8 mouse cellular contexts compared by ENCODE assay signal in genomic region chr17:31912387-31912786, GRCm38 (mm10). TPM values are rescaled to one million over a fixed set of nuclear protein-coding genes. Genes with fewer than 3 reads are reported as not detected.
DNase-seq lines count a peak whose midpoint lies in the region; ATAC-seq and TF ChIP-seq lines count a peak whose summit lies in the region.

No protein-coding gene starts in this region.

- H3K4me2 ChIP-seq in kidney, embryonic 16.5 days (replicated peaks; ENCODE audit: low read depth, low read length): no peak overlapping the region
- H3K4me2 ChIP-seq in hindbrain, postnatal 0 days (ENCODE audit: low read depth, low read length): no peak overlapping the region
- no peak overlapping the region for H3K4me2 ChIP-seq in midbrain, embryonic 16.5 days (ENCODE audit: low read length)

- TF ChIP-seq POLR2A in cortical plate, adult 2 months (IDR thresholded peaks at IDR 0.05; ENCODE audit: extremely low read depth, insufficient read depth, low read length): peak; percentile 69

- no peaks in the 10 kb centered on the region for H3K27me3 ChIP-seq in kidney, embryonic 16.5 days (ENCODE audit: insufficient read depth, low read length)
- H3K27me3 ChIP-seq in hindbrain, postnatal 0 days (ENCODE audit: insufficient read depth, low read length): no peaks in the 10 kb centered on the region
- H3K27me3 ChIP-seq in midbrain, embryonic 16.5 days (ENCODE audit: control insufficient read depth, insufficient read depth, low read depth, low read length): no peaks in the 10 kb centered on the region

- 0 out of 2 replicates have a peak, but pooled peaks have one; percentile 20 for ATAC-seq in kidney, embryonic 16.5 days (ENCODE audit: low FRiP score, low TSS enrichment)
- peak; percentile 34; the same call in 1 of the 2 replicates for ATAC-seq in hindbrain, postnatal 0 days
- ATAC-seq in midbrain, embryonic 16.5 days: no peak

- H3K27ac ChIP-seq in kidney, embryonic 16.5 days (ENCODE audit: low read length): no peak overlapping the region
- H3K27ac ChIP-seq in cortical plate, adult 2 months (ENCODE audit: insufficient read depth, low read length): peak overlapping the region; percentile 95
- H3K27ac ChIP-seq in hindbrain, postnatal 0 days: peak overlapping the region; percentile 64; the same call in 1 of the 2 replicates
- H3K27ac ChIP-seq in midbrain, embryonic 16.5 days (ENCODE audit: low read length): peak overlapping the region; percentile 34

- H3K4me3 ChIP-seq in kidney, embryonic 16.5 days (ENCODE audit: low read length): no peak overlapping the region
- peak overlapping the region; percentile 25 for H3K4me3 ChIP-seq in cortical plate, adult 2 months (ENCODE audit: insufficient read depth, low read length)
- no peak overlapping the region for H3K4me3 ChIP-seq in hindbrain, postnatal 0 days (ENCODE audit: low read length)
- H3K4me3 ChIP-seq in midbrain, embryonic 16.5 days (ENCODE audit: low read depth, low read length): no peak overlapping the region

- H3K4me1 ChIP-seq in kidney, embryonic 16.5 days (ENCODE audit: insufficient read depth, low read length): peaks cover 19% of the 10 kb centered on the region; the same call in 1 of the 2 replicates
- H3K4me1 ChIP-seq in cortical plate, adult 2 months (ENCODE audit: control insufficient read depth, insufficient read depth, low read length): no peaks in the 10 kb centered on the region
- H3K4me1 ChIP-seq in hindbrain, postnatal 0 days (ENCODE audit: insufficient read depth, low read length): no peaks in the 10 kb centered on the region; the same call in 1 of the 2 replicates
- H3K4me1 ChIP-seq in midbrain, embryonic 16.5 days (ENCODE audit: control insufficient read depth, insufficient read depth, low read length): peaks cover 8% of the 10 kb centered on the region

- no peaks in the 10 kb centered on the region for H3K36me3 ChIP-seq in kidney, embryonic 16.5 days (ENCODE audit: insufficient read depth, low read length)
- no peaks in the 10 kb centered on the region for H3K36me3 ChIP-seq in hindbrain, postnatal 0 days (ENCODE audit: insufficient read depth, low read length)
- no peaks in the 10 kb centered on the region for H3K36me3 ChIP-seq in midbrain, embryonic 16.5 days (ENCODE audit: control insufficient read depth, insufficient read depth, low read length)

- no peak for DNase-seq in kidney, adult 18-20 months
- DNase-seq in hindbrain, postnatal 0 days (ENCODE audit: low spot score): no peak
- no peak for DNase-seq in c-Kit-positive CD71-positive TER-119-positive erythroid progenitor cells, embryonic 14.5 days (ENCODE audit: low spot score)
- no peak for DNase-seq in frontal cortex, postnatal 14 days (ENCODE audit: low spot score in 2 of 2)
- DNase-seq in thymus, postnatal 25 days: no peak

- H3K9ac ChIP-seq in kidney, embryonic 16.5 days (replicated peaks; ENCODE audit: low read length): no peak overlapping the region
- no peak overlapping the region; the same call in 1 of the 2 replicates for H3K9ac ChIP-seq in hindbrain, postnatal 0 days (replicated peaks; ENCODE audit: low read length)
- no peak overlapping the region for H3K9ac ChIP-seq in midbrain, embryonic 16.5 days (ENCODE audit: low read depth, low read length)

- TF ChIP-seq CTCF in cortical plate, adult 2 months (IDR thresholded peaks at IDR 0.05; ENCODE audit: extremely low read depth, insufficient read depth, low read length): no peak
- no peak for TF ChIP-seq CTCF in hindbrain, postnatal 0 days (IDR thresholded peaks at IDR 0.05; ENCODE audit: low read depth)

- no peaks in the 10 kb centered on the region for H3K9me3 ChIP-seq in kidney, embryonic 16.5 days (ENCODE audit: low read length)
- H3K9me3 ChIP-seq in hindbrain, postnatal 0 days (ENCODE audit: low read length): no peaks in the 10 kb centered on the region
- no peaks in the 10 kb centered on the region for H3K9me3 ChIP-seq in midbrain, embryonic 16.5 days (replicated peaks; ENCODE audit: control insufficient read depth, low read length, poor library complexity, severe bottlenecking)

- 66% methylated on average over 16 of the region's 16 CpGs for WGBS in kidney, embryonic 16.5 days
- WGBS in hindbrain, postnatal 0 days: 51% methylated on average over 16 of the region's 16 CpGs
- 77% methylated on average over 16 of the region's 16 CpGs for WGBS in midbrain, embryonic 16.5 days

RNA-seq across cellular contexts. Expression of gene Sik1, which starts 56.8 kb away (rescaled TPM):
- polyA plus RNA-seq in kidney, embryonic 16.5 days (2015; fragmentation: Nextera tagmentation; extraction: Ambion mirVana): 16.5 and 17.8 TPM in 2 replicates
- polyA plus RNA-seq in cortical plate, adult 2 months (2012; rRNA removed): 5.8 and 9.7 TPM in 2 replicates
- total RNA-seq in hindbrain, postnatal 0 days (2014; rRNA removed): 39.6 and 41.6 TPM in 2 replicates
- 14.4 and 18.1 TPM in 2 replicates for polyA plus RNA-seq in hindbrain, postnatal 0 days (2015; fragmentation: Nextera tagmentation; extraction: Ambion mirVana)
- polyA plus RNA-seq in midbrain, embryonic 16.5 days (2015; fragmentation: Nextera tagmentation; extraction: Ambion mirVana): 16.7 and 20.9 TPM in 2 replicates
